Mouse (Mus musculus): ENCODE results near the gene Tspan14. TPM values are rescaled to one million over a fixed set of nuclear protein-coding genes. Genes with fewer than 3 reads are reported as not detected.
A peak's percentile ranks its signal among the peaks of the same experiment; 100 is the strongest.

Tspan14 gene
- polyA plus RNA-seq, 2 experiments, result 22.0 to 25.4 TPM

DNA sequence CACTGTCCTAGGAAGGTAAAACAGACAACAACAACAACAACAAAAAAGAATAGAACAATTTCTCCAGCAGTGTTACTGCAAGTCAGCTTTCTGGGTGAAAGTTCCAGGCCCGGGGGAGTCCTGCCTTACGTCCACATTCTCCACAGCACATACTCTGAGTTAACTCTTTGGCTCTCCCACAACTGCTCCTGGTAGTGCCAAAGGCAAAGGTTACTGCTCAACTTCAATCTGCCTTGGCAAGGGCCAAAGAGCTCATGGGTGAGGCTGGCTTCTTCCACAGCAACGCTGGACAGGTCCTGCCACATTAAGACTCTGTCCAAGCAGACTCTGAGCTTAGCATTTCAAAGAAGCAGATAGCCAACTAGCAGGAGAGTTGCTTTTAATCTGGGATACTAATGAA is 45.3 kb upstream of the Tspan14 start:
- H3K4me3 ChIP-seq (ENCODE audit: insufficient read depth in 1 of 2, low read depth in 2 of 2, low read length in 2 of 2), result no peak overlapping the region
- no peaks in the 10 kb centered on the region for H3K9me3 ChIP-seq (ENCODE audit: control insufficient read depth, low read length)
- DNase-seq (ENCODE audit: low read depth in 3 of 3, low spot score in 3 of 3) (no peak), ATAC-seq (ENCODE audit: insufficient read depth) (no peak)
- TF ChIP-seq CTCF (IDR thresholded peaks at IDR 0.05; ENCODE audit: low read depth) (no peak), EP300 (IDR thresholded peaks at IDR 0.05; ENCODE audit: low read depth) (no peak)
- no peaks in the 10 kb centered on the region for H3K36me3 ChIP-seq (replicated peaks; ENCODE audit: control insufficient read depth, insufficient read depth, low read depth)
- 82% methylated on average over 3 of the region's 3 CpGs for WGBS (ENCODE audit: insufficient replicate concordance)
- no peak overlapping the region; the same call in 1 of the 2 replicates for H3K4me2 ChIP-seq (ENCODE audit: low read depth)
- H3K27ac ChIP-seq, result no peak overlapping the region
- H3K4me1 ChIP-seq (replicated peaks; ENCODE audit: control insufficient read depth in 2 of 2, insufficient read depth in 2 of 2, low read length in 1 of 2), result peaks cover 39 to 53% of the 10 kb centered on the region in 2 experiments
- H3K9ac ChIP-seq (replicated peaks), result no peak overlapping the region
- no peaks in the 10 kb centered on the region; the same call in 1 of the 2 replicates for H3K27me3 ChIP-seq (ENCODE audit: control insufficient read depth, insufficient read depth, low read length)

DNA sequence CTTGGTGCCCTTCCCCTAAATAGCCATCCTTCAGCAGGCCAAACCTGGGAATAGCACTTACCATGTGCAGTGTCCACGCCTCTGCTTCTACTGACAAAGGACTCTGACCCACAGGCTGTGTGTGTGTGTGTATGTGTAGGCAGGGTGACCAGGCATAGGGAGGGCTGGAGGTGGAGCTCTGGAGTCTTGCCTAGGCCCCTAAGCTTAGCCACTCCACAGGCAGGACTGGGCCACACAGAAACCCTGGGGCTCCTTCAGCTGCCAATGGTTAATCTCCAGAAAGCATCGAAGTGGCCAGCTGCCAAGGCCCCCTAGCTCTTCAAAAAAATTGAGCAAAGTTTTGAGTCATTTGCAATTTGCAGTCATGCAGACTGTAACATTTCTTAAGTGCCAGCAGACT is 41.5 kb upstream of the Tspan14 start:
- H3K4me3 ChIP-seq (ENCODE audit: insufficient read depth in 1 of 2, low read depth in 2 of 2, low read length in 2 of 2), result peak overlapping the region; percentile 43 to 55
- H3K4me2 ChIP-seq (ENCODE audit: low read depth), result peak overlapping the region; percentile 76
- peak; percentile 19; the same call in 1 of the 2 replicates for TF ChIP-seq CTCF (IDR thresholded peaks at IDR 0.05; ENCODE audit: low read depth)
- TF ChIP-seq EP300 (IDR thresholded peaks at IDR 0.05; ENCODE audit: low read depth), result no peak
- peaks cover 42 to 63% of the 10 kb centered on the region in 2 experiments for H3K4me1 ChIP-seq (replicated peaks; ENCODE audit: control insufficient read depth in 2 of 2, insufficient read depth in 2 of 2, low read length in 1 of 2)
- H3K9ac ChIP-seq (replicated peaks), result peak overlapping the region; percentile 72
- H3K9me3 ChIP-seq (ENCODE audit: control insufficient read depth, low read length), result no peaks in the 10 kb centered on the region
- peaks cover 3% of the 10 kb centered on the region for H3K36me3 ChIP-seq (replicated peaks; ENCODE audit: control insufficient read depth, insufficient read depth, low read depth)
- ATAC-seq (ENCODE audit: insufficient read depth) (peak; percentile 80), DNase-seq (ENCODE audit: low read depth in 3 of 3, low spot score in 3 of 3) (peak in 1 of 3 experiments; percentile 38)
- H3K27ac ChIP-seq, result peak overlapping the region; percentile 82
- WGBS (ENCODE audit: insufficient replicate concordance), result 40% methylated on average over 2 of the region's 2 CpGs
- H3K27me3 ChIP-seq (ENCODE audit: control insufficient read depth, insufficient read depth, low read length), result no peaks in the 10 kb centered on the region

DNA sequence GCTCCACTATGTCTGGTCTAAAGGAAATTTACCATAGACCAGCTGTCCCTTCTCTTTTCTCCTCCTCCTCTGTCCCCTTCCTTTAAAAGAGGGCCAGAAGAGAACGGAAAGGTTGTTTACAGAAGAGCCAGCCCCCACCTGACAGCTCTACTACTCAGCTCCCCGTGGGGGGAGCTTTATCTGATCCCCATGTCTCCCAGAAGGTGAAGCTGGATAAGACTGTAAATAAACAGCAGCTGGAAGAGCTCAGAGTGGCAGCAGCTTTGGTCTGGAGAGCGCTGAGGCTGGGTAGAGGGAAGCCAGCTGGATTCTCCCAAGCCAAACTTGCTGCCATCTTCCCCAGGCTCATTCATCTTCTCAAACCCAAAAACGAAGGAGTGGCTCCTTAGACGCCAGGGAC is 41.0 kb upstream of the Tspan14 start:
- H3K4me1 ChIP-seq (replicated peaks; ENCODE audit: control insufficient read depth in 2 of 2, insufficient read depth in 2 of 2, low read length in 1 of 2), result peaks cover 38 to 61% of the 10 kb centered on the region in 2 experiments
- ATAC-seq (ENCODE audit: insufficient read depth) (peak; percentile 85), DNase-seq (ENCODE audit: low read depth in 3 of 3, low spot score in 3 of 3) (peak; percentile 69 to 76 (median 73))
- H3K36me3 ChIP-seq (replicated peaks; ENCODE audit: control insufficient read depth, insufficient read depth, low read depth), result peaks cover 8% of the 10 kb centered on the region
- peak overlapping the region; percentile 72 for H3K9ac ChIP-seq (replicated peaks)
- H3K27me3 ChIP-seq (ENCODE audit: control insufficient read depth, insufficient read depth, low read length), result no peaks in the 10 kb centered on the region
- H3K4me2 ChIP-seq (ENCODE audit: low read depth), result peak overlapping the region; percentile 76
- no peak for TF ChIP-seq CTCF (IDR thresholded peaks at IDR 0.05; ENCODE audit: low read depth)
- TF ChIP-seq EP300 (IDR thresholded peaks at IDR 0.05; ENCODE audit: low read depth), result peak; percentile 92
- H3K27ac ChIP-seq, result peak overlapping the region; percentile 82
- H3K9me3 ChIP-seq (ENCODE audit: control insufficient read depth, low read length), result no peaks in the 10 kb centered on the region
- peak overlapping the region; percentile 43 to 55 for H3K4me3 ChIP-seq (ENCODE audit: insufficient read depth in 1 of 2, low read depth in 2 of 2, low read length in 2 of 2)
- 13% methylated on average over 5 of the region's 5 CpGs for WGBS (ENCODE audit: insufficient replicate concordance)

DNA sequence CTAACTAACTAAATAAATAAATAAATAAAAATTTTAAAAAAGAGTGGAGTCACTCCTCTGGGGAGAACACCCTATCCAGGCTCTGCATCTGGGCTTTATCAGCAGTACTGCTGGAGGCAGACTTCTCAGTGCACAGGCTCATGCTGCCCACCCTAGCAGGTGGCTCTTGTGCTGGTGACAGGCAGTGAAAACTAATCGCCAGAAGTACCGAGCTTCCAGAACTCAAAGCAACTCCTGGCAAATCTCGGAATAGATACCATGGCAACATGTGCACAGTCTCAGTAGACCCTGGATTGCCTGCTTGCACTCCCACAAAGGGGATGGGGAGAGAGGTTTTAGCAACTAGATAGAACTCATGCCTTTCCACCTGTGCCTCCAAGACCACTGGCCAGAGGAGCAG is 40.3 kb upstream of the Tspan14 start:
- no peaks in the 10 kb centered on the region for H3K9me3 ChIP-seq (ENCODE audit: control insufficient read depth, low read length)
- peaks cover 34 to 57% of the 10 kb centered on the region in 2 experiments for H3K4me1 ChIP-seq (replicated peaks; ENCODE audit: control insufficient read depth in 2 of 2, insufficient read depth in 2 of 2, low read length in 1 of 2)
- peaks cover 14% of the 10 kb centered on the region for H3K36me3 ChIP-seq (replicated peaks; ENCODE audit: control insufficient read depth, insufficient read depth, low read depth)
- ATAC-seq (ENCODE audit: insufficient read depth) (peak; percentile 87), DNase-seq (ENCODE audit: low read depth in 3 of 3, low spot score in 3 of 3) (peak; percentile 83 to 84 (median 84))
- peak overlapping the region; percentile 72 for H3K9ac ChIP-seq (replicated peaks)
- no peaks in the 10 kb centered on the region for H3K27me3 ChIP-seq (ENCODE audit: control insufficient read depth, insufficient read depth, low read length)
- 9% methylated on average over 3 of the region's 3 CpGs for WGBS (ENCODE audit: insufficient replicate concordance)
- H3K27ac ChIP-seq, result peak overlapping the region; percentile 82
- H3K4me2 ChIP-seq (ENCODE audit: low read depth), result peak overlapping the region; percentile 76
- TF ChIP-seq EP300 (IDR thresholded peaks at IDR 0.05; ENCODE audit: low read depth) (peak; percentile 93), CTCF (IDR thresholded peaks at IDR 0.05; ENCODE audit: low read depth) (no peak)
- peak overlapping the region; percentile 43 to 55 for H3K4me3 ChIP-seq (ENCODE audit: insufficient read depth in 1 of 2, low read depth in 2 of 2, low read length in 2 of 2)

DNA sequence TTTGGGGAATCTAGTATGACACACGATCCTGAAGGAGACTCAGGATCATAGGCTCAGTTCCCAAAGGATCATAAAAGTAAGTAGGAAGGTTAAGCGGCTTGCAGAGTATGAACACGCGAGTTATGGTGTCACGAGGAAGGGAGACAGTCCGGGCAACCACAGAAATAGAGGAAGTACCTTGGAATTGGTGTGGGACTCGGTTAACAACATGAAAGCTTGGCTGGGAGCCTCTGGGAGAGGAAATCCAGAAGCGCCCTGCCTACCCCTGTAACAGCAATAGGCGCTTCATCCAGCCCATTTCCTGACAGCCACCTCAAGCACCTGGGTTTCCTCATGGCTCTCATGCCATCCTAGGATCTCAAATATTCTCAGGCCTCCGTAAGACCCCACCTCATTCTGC is 39.7 kb upstream of the Tspan14 start:
- WGBS (ENCODE audit: insufficient replicate concordance), result 64% methylated on average over 10 of the region's 10 CpGs
- peak overlapping the region; percentile 43 to 44 for H3K4me3 ChIP-seq (ENCODE audit: insufficient read depth in 1 of 2, low read depth in 2 of 2, low read length in 2 of 2)
- no peaks in the 10 kb centered on the region for H3K27me3 ChIP-seq (ENCODE audit: control insufficient read depth, insufficient read depth, low read length)
- TF ChIP-seq EP300 (IDR thresholded peaks at IDR 0.05; ENCODE audit: low read depth) (no peak), CTCF (IDR thresholded peaks at IDR 0.05; ENCODE audit: low read depth) (no peak)
- ATAC-seq (ENCODE audit: insufficient read depth) (peak; percentile 4; the same call in 1 of the 2 replicates), DNase-seq (ENCODE audit: low read depth in 3 of 3, low spot score in 3 of 3) (no peak)
- H3K27ac ChIP-seq, result peak overlapping the region; percentile 82
- H3K4me1 ChIP-seq (replicated peaks; ENCODE audit: control insufficient read depth in 2 of 2, insufficient read depth in 2 of 2, low read length in 1 of 2), result peaks cover 34 to 56% of the 10 kb centered on the region in 2 experiments
- peak overlapping the region; percentile 72 for H3K9ac ChIP-seq (replicated peaks)
- H3K9me3 ChIP-seq (ENCODE audit: control insufficient read depth, low read length), result no peaks in the 10 kb centered on the region
- peaks cover 15% of the 10 kb centered on the region for H3K36me3 ChIP-seq (replicated peaks; ENCODE audit: control insufficient read depth, insufficient read depth, low read depth)
- peak overlapping the region; percentile 76 for H3K4me2 ChIP-seq (ENCODE audit: low read depth)
